Mouse (Mus musculus) retina, postnatal 1 day (tissue): Measurements from ENCODE around the gene Il4ra.

Experiments used
- DNase-seq: peaks from one replicate; pipeline ENCODE4 v3.0.0-alpha.2; 2012

Il4ra gene

DNA sequence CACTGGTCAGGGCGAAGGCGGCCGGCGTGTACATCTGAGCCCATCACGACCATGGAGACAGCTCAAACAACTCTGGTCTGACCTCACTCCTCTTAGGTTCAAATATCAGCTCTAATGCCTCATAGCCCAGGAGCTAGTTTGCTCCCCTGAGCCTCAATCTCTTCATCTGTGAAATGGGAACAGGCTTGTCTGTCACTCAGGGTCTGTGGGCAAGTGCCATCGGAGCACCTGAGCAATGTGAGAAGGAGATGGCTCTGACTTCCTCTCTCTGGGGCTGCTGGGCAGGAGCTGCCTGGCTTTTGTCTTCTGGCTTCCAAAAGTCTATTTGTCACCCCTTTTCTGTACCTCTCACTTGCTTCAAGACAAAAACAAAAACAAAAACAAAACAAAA, 49.4 kb downstream of the Il4ra start:
- no peak for DNase-seq

DNA sequence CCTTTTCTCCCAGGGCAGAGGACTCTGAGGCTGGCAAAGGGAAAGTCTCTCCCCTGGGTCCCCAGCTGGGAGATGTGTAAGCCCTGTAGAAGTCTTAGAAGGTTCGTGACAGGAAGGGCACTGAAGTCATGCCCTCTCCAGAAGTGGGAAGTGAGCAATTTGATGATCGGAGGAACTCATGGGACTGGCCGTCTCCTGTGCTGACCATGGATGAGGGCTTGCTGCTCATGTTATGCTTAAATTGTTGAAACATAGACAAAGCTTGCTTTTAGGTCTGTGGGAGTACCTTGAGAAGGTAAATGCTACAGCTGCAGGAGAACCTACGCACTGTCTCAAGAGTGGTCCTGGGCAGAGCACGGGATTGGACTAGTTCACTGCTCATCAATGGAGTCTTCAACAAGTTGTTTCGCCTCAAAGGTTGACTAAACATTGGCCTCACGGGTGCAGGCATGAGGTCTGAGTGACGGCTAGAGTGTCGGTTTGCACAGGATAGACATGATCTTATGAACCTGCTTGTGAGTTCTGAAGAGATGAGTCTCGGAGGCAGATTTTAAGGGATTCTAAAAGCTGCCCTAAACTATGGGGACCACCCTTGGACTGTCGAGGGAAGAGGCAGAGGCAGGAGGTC, 50.0 kb downstream of the Il4ra start:
- no peak for DNase-seq

DNA sequence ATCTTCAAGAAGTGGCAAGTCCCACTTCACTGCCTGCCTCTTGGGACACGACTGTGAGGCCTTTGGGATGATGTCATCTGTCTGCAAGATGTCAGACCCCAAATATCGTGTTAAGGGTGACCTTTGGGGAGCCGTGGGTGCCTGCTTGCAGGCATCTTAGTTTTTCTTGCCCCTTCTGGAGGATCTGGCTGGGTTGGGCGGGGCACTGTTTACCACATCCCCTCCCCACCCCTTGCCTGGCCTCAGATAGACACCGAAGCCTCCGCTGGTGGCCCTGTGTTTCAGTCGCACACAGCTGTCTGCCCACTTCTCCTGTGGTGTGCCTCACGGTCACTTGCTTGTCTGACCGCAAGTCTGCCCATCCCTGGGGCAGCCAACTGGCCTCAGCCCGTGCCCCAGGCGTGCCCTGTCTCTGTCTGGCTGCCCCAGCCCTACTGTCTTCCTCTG, 51.3 kb downstream of the Il4ra start, which contains the start of gene Il21r:
Gene Il21r (plus strand): TSS at position 245 of the 447 bp plus-strand sequence.
- DNase-seq = no peak

DNA sequence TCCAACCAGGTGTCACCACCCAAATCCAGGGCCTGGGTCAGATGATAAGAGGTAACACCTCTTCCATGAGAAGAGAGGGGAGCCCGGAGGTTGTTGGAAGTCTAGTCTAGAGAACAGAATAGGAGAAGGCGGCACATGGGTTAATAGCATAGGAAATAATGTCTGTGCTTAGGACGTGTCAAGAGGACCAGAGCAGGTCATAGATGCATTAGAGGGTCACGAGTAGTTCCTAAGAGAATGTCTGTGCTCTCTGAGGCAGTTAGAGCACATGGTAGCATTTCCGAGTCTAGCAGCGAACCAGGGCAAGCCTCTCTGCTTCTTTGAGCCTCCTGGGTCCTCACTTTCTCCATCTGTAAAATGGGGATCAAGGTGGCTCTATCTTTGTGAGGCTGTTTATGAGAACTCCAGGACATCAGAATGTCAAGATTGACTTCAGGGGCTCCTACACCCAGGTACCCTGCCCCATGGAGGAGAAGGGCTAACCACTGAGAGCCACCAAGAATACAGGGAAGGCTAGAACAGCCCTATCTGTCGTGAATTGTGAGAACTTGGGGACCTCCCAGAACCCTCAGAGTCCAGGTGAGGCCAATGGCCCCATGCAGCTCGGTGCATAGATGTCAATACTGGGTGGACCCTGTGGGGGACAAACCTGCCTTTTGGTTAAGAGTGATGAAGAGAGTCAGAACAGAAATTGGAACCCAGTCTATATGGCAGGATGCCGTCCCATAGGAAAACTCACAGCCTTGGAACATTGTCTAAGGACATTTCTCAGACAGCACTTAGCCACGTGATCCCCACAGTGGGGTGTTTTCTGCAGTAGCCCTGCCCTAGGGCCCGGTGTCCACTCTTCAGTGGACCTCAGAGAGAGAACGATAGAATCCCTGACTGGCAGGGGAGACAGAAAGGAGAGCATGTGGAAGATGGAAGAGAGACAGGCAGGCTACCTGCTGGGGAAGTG, 52.7 kb downstream of the Il4ra start:
- no peak for DNase-seq

DNA sequence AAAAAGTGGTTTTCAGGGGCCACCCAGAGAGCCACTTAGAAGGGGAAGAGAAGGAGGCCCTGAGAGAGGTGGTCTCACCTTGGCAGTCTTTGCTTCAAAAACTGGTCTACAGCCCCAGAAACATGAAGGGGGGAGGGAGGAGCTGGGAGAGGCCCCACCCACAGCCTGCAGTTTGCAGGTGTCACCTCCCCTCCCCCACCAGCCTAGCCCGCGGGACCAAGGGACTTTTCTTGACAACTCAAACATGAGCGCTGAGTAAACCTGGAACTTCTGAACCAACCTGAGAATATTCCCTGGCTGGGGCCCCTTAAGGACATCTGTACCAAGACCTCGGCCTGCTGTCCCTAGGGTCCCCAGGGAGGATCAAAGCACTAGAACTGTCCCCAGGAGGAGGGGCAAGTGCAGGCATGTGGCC, 53.8 kb downstream of the Il4ra start:
- no peak for DNase-seq

DNA sequence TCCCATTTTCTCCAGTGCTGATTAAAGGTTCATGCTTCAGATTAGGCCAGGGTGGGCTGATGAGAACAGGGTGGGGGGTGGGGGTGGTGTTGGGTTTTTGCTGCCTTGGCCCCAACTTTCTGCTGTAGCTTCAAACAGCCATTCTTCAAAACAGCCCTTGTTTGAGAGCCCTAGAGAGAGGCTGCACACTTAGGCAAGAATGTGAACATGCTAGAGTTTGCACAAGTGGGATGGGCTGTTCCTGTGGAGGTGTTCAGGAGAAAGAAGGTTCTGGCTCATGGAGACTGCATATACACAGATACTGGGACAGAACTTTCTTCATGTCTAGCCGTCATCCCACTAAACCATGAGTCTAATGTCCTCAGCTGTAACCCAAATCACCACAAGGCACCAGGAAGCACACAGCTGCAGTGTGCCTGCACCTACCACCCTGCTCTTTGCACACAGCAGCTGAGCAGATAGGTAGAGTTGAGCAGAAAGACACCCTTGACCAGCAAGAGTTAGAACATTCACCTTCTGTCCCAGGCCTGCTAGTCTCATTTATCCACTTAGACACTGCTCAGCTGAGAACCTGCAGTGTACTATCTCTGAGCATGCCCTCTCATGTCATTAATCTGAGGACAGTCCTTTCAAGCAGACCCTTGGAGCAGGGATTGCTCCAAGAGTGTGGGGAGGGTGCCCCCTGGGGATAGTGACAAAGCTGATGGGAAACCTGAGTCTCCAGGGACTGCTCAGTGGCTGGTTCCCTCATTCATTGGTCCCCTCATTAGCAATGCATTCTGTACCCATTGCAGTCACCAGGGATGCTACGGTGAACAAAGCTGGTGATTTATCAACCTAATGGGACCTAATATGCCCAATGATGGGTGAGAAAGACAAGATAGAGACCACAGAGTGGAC, 54.6 kb downstream of the Il4ra start:
- peak; percentile 16 for DNase-seq

DNA sequence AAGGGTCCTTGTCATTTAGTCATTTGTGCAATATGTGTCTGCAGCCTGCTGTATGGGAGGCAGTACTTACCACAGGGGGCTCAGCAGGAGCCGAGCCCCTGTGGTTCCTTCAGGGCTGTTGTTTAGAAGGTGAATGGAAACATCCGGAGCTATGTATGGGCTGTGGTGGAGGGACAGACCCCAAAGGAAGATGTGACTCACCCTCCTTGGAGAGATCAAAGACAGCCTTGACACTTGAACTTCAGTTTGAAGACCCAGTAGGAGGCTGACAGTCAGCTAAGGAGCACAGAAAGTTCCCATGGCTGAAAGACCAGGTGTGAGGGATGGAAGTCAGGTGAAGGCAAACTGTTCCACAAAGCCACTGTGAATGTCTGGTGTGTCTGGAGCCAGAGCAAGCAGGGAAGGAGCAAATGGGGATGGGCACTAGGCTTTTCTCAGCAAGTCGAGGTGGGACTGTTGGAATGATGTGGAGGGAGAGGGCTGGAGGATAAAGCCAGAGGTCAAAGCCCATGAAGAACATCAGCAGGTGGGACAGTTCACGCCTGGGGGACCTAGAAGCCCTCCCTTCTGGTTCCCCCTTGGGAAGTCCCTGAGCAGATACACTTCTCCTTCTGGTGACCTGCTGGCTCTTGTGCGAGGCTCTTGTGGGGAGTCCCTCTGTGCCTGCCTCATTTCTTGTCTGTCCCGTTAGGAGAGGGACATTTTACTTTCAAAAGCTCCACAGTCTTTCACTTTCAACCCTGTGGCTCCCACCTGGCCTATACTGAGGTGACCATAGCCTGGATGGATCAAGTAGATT, 55.7 kb downstream of the Il4ra start:
- no peak for DNase-seq

DNA sequence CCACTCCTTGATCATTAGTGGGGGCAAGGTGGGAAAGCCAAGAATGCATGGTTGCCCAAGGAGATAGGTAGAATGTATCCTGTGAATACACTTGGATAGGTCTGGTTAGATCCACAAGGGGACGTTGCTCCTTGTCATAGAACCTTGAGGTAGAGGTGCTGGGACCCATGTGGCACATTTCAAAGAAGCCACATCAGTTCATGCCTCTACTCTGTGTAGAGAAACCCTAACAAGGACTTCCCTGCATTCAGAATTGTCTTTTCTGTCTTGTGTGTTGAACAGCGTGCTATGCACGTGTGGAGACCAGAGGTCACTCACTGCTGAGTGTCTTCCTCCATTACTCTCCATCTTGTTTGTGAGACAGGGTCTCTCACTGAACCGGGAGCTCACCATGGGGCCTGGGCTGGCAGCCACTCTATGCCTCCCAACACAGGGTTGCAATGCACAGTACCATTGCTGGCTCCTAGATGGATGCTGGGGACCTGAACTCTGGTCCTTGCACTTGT, 56.3 kb downstream of the Il4ra start:
- no peak for DNase-seq

DNA sequence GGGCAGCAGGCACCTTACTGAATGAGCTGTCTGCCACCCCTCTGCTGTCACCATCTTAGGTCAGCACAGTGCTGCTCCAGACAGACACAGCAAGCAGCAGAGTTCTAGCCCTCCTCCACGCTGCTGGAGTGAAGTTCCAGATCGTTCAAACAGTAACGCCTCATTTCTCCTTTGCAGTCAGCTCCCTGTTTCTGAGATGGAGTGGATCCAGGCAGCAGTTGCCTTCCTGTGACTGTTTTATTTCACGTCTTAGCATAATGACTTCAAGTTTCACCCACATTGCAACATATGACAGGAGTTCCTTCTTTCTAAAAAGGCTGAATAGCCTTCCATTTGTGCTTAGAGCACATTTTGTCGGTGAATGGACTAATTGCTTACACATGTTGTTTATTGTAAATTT, 61.7 kb downstream of the Il4ra start:
- DNase-seq = no peak

DNA sequence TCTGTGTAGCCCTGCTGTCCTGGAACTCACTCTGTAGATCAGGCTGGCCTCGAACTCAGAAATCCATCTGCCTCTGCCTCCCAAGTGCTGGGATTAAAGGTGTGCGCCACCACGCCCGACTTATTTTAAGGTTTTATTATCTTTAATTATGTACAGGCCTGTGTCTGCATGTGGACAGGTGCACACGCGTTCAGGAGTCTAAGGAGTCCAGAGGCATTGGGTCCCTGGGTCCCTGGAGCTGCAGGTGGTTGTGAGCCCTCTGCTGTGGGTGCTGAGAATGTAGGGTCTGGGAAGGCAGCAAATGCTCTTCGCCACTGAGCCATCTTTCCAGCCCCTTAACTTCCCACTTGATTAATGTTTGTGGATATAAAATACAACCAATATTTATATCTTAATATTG, 63.5 kb downstream of the Il4ra start:
- DNase-seq = no peak

DNA sequence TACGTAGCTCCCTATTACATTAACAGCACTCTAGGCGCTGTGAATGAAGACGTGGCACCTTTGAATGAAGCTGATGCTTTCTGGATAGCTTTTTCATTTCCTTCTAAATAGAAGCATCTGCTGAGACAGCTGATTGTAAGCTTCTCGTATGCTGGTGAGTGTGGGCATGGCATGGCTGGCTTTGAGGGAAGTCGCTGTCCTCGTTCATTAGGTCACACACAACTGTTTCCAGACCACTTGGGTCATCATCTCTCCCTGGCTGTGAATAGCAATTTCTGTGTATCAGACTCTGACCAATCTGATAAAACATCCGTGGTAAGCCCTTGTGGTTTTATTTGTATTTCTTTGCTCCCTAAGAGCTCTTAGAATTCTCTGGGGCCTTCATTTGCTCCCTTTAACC, 66.1 kb downstream of the Il4ra start:
- no peak for DNase-seq

DNA sequence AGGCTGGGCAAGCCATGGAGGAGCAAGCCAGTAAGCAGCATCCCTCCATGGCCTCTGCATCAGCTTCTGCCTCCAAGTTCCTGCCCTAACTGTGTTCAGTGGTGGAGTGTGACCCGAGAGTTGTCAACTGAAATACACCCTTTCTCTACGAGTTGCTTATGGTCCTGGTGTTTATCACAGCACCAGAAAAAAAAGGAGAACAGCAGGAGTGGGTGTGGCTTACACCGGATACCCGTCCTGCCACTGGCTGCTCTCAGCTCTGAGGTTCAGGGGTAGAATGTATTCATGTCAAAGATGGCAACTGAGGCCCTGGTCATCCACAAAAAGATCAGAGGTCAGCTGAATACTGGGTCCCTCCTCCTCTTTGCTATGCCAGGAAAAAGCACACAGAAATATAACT, 68.2 kb downstream of the Il4ra start:
- no peak for DNase-seq

DNA sequence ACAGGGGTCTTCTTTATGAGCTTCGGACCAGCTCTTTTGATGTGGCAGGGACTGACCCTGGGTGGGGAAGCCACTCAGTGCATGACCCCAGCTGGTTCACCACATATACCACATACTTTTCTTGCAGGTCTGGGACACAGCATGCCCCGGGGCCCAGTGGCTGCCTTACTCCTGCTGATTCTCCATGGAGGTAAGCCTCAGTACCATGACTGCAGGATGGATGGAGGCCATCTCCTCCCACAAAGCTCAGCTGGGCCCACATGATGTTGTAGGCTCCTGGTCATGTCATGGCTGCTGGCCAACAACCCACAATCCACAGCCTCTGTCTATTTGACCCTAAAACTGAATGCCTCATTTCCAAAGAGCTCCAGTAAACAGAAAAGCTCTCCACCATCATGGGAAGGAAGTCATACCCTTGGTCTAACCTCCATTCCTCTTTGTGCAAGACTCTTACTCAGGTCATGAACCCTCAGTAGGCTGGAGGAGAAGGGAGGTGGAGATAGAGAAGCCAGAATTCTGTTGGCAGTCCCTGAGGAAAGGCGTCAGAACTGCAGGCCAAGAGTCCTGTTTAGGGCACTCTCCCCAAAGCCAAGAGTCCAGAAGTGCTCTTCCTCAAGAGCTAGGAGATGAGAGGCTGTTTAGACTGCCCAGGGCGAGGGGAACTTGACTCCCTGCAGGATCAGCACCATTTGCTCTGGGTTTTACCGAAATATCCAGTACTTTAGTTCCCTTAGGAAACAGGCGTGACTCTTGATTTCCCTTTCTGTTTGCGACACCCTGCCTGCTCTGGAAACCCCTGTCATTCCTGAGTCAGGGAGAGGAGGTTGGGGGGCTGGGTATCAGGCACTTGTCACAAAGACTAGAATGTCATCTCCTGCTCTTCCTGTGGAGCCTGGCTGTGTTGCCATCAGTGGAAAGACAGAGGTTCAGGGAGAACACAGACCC, 71.1 kb downstream of the Il4ra start:
- DNase-seq = no peak

DNA sequence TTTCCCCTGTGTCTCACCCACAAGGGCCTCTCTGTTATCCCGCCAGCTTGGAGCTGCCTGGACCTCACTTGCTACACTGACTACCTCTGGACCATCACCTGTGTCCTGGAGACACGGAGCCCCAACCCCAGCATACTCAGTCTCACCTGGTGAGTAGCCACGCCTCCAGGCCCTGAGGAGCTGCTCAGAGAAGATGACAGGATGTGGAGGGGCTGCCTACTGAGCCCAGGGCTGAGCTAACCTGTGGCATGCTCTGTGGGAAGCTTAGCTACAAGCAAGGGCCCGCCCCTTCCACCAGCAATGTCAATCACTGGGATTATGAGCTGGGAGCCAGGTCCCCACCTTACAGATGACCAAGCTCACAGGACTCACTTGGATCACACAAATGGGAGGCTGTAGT, 73.3 kb downstream of the Il4ra start:
- no peak for DNase-seq

DNA sequence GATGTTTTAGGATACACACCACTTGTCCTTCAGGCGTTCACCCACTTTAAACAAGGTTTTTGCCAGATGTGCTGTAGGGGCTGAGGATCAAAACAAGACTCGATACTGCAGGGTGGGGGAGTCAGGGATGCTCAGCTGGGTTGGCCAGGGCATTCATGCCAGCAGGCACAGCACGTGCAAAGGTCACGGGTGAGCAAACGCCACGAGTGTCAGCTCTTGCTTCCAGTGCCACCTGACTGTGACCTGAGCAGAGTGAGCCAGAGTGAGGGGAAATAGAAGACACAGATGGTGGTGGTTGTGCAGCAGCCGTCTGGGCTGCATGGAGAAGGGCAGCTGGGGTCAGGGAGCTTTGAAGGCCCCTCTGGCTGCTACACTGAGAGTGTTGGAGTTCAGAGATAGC, 73.9 kb downstream of the Il4ra start:
- DNase-seq = no peak
